Mouse (Mus musculus) CH12F3 (cell line): ENCODE results near the gene 1810009A15Rik.
"Not testable (repeated sequence)": the region's sequence is repeated elsewhere in the genome, so short reads cannot be mapped to it uniquely, and the experiment has no call there.

ENCODE experiments used
- in situ Hi-C: fragments of 300-500 bp; cut with MboI; formaldehyde crosslinking; loops from 2 replicates; pipeline ENCODE4 v1.14.3; 2020; ENCODE audit warnings: low sequenced_read_pairs

Gene 1810009A15Rik

GRCm38 (mm10) chr19:8888511-8889385 lies at the start of gene 1810009A15Rik, which contains the start of gene Gm49416:
Gene 1810009A15Rik, plus strand, starts transcription at chr19:8888853.
Gene Gm49416, plus strand, starts transcription at chr19:8888926.
- in situ Hi-C loops: no loop called here

DNA sequence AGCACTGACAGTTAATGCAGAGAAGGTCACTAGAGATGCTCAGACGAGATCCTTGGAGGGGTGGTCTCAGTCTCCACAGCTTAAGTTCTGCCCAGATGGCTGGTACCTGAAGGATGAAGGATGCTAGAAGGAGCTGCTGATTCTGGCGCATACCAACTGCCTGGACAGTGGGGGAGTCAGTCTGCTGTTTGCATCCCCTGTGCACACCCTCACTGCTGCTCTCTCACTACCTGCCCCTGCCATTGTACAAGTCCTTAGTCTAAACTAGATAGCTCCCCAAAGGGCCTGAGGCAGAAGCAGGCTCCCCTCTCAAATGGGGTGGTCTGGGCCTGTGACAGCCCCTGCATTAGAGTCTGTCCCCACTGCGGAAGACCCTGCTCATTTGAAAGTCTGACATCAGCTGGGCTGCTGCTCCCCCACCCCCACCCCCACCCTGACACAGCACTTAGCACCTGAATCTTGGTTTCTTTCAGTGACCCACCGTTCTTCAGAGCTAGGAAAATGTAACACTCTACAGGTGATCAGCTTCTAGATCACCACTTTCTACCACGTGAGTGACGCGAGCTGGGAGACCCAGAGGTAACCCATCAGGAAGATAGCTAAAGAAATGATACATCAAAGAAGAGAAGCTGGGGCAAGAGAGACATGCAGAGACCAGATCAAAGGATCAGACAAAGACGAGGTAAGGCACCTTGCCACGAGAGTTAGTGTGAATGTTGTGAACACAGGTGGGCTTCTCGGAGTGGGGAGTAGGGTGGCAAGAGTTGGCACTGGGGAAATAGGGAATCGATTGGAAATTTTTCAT lies 49.3 kb upstream of the 1810009A15Rik start, which contains the start of gene Gng3:
Gene Gng3, minus strand, starts transcription at position 92 of the 805 bp plus-strand sequence.
- in situ Hi-C loops: no loop called here

GRCm38 (mm10) chr19:8839908-8840791 lies 48.5 kb upstream of the 1810009A15Rik start:
- in situ Hi-C loops: loop anchor here (10.0 kb wide), 1 partner anchor 275 kb away; no protein-coding TSS in a partner anchor

- in situ Hi-C loops: loop anchor here (10.0 kb wide), 1 partner anchor 274 kb away; no protein-coding TSS in a partner anchor
Observed at GRCm38 (mm10) chr19:8841012-8841411, 47.6 kb upstream of the 1810009A15Rik start.

DNA sequence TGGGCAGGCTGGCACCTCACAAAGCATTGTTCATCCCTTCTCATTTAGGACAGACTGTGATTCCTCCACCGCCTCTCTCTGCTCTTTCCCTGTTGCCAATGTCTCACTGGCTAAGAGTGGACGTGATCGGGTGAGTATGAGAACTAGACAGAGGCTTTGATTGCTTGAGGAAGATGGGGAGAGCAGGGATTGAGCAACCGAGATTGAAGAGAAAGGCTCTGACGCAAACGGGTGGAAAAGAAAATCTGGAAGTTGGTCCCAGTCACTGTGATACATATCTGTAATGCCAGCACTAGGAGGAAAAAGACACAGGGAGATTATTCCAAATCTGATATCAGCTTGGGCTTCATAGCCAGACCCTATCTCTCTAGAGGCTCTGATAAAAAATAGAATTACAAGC lies 45.7 kb upstream of the 1810009A15Rik start:
- in situ Hi-C loops: loop anchor here (10.0 kb wide), 1 partner anchor 272 kb away; no protein-coding TSS in a partner anchor

DNA sequence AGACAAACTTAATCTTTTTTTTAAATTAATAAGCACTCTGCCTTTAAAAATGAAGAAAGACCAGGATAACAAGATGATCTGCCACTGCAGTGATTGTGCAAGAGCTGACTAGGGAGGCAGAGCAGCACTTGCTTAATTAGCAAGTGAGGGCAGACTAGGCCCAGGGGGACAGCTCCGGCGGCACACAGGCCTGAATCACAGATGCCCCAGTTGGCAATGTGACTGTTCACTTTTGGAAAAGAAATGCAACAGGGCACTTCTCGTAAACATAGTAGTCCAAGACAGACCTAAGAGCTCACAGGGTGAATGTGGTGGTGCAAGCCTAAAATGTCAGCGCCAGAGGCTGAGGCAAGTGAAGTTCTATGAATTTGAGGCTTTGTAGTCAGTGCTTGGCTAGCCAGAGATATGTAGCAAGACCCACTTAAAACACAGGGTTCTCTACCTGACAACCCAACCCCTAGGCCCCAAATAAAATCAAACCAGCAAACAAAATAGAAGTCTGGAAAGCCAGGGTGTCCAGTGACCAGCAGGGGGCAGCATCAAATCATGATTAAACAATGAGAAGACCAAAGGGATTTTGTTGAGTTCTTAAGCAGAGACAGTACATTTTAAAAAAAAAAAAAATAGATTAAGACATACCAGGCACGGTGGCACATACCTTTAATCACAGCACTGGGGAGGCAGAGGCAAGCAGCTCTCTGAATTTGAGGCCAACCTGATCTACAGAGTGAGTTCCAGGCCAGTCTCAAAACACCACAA lies 44.1 kb upstream of the 1810009A15Rik start:
- in situ Hi-C loops: loop anchor here (10.0 kb wide), 1 partner anchor 270 kb away; no protein-coding TSS in a partner anchor

- in situ Hi-C loops: loop anchor here (10.0 kb wide), 1 partner anchor 266 kb away; no protein-coding TSS in a partner anchor
Observed at GRCm38 (mm10) chr19:8848356-8848755, 40.3 kb upstream of the 1810009A15Rik start.

- in situ Hi-C loops: no loop called here
Observed at GRCm38 (mm10) chr19:8850402-8850901, 38.2 kb upstream of the 1810009A15Rik start, which contains the start of gene Lrrn4cl. Gene Lrrn4cl, plus strand, starts transcription at chr19:8850768.

GRCm38 (mm10) chr19:8851639-8852038 lies 37.0 kb upstream of the 1810009A15Rik start:
- in situ Hi-C loops: no loop called here

DNA sequence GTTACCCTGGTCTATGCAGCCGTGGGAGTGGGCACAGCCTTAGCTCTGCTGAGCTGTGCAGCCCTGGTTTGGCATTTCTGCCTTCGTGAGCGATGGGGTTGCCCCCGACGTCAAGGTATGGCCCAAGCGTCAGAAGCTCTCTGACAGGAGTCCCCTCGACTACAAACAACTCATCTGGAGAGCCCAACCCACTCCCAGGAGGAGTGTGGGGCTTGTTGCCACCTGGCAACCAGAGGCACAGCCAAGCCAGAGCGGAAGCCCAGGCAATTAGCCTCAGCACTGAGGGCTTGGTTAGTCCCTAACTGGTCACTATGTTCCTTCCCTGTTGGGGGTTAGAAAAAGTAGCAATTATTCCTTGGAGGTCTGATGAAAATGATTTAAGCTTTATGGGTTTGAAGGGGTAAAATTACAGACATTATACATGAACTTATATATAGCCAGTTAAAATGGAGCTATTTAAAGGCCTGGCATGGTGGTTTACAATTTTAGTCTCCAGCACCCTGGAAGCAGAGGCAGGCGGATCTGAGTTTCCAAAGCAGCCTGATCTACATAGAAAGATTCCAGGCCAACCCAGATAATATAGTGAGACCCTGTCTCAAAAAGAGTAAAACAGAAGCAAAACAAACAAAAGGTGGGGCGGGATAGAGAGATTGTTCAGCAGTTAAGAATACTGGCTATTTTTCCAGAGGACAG lies 36.3 kb upstream of the 1810009A15Rik start:
- in situ Hi-C loops: no loop called here

GRCm38 (mm10) chr19:8853117-8853516 lies 35.5 kb upstream of the 1810009A15Rik start:
- in situ Hi-C loops: no loop called here

DNA sequence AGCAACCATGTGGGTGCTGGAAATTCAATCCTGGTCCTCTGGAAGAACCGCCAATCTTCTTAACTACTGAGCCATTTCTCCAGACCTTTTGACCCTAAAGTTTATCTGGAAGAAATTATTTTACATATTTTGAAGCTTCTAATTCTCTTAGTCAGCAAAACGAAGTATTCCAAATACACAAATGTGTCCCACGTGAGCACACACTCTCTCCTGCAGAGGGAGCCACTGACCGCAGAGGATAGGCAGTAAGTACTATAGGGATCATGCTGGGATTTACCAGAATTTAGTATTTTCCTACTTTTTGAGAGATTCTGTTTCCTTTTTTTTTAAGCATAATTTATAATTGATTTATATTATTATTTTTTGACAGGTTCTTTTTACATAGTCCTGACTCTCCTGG lies 31.0 kb upstream of the 1810009A15Rik start:
- in situ Hi-C loops: no loop called here

- in situ Hi-C loops: no loop called here
Observed at GRCm38 (mm10) chr19:8859018-8859417, 29.6 kb upstream of the 1810009A15Rik start.

DNA sequence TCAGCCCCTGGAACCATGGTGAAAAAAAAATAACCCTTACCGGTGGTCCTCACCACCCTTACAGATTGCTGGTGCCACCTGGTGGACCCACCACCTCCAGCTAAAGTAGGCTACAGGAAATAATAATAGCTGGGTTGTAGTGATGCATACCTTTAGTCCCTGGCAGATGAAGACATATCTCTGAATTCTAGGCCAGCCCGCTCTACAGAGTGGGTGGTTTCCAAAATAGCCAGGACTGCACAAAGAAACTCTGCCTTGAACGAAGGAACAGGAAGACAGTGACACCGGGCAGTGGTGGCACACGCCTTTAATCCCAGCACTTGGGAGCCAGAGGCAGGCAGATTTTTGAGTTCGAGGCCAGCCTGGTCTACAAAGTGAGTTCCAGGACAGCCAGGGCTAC lies 24.4 kb upstream of the 1810009A15Rik start:
- in situ Hi-C loops: no loop called here

- in situ Hi-C loops: not testable (repeated sequence)
Observed at GRCm38 (mm10) chr19:8870381-8870780, 18.3 kb upstream of the 1810009A15Rik start.

DNA sequence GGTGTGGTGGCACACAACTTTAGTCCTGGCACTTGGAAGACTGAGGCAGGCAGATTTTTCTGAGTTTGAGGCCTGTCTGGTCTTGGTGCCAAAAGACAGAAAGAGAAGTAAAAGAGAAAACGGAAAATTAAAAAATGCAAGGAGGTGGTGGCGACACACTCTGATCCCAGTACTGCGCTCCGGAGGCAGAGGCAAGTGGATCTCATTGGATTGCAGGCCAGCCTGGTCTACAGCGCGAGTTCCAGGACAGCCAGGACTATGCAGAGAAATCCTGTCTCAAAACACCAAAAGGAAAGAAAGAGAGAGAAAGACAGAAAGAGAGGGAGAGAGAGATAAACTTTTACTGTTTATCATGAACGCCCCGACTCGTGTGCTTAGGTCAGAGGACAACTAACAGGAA lies 17.8 kb upstream of the 1810009A15Rik start:
- in situ Hi-C loops: no loop called here

- in situ Hi-C loops: no loop called here
Observed at GRCm38 (mm10) chr19:8871267-8872186, 17.1 kb upstream of the 1810009A15Rik start, which contains the start of gene Ubxn1. Gene Ubxn1, plus strand, starts transcription at chr19:8871496.
